Mouse (Mus musculus) splenic B cell, adult 2 months (primary cell): Measurements from ENCODE around the gene Fam72a.

Experiments used
- DNase-seq: peaks from one replicate; pipeline ENCODE4 v3.0.0-alpha.2; 2011; ENCODE audit warnings: low read depth, low spot score
- H3K27me3 ChIP-seq: 2 replicates; pipeline ENCODE4 v1.6.1; 2012; ENCODE audit warnings: mild to moderate bottlenecking, low read length, moderate library complexity, mixed read lengths; ENCODE audit not compliant: control insufficient read depth, poor library complexity, insufficient read depth, severe bottlenecking
- H3K36me3 ChIP-seq: 2 replicates; pipeline ENCODE4 v1.6.1; 2012; ENCODE audit warnings: mild to moderate bottlenecking, low read length, moderate library complexity, mixed read lengths; ENCODE audit not compliant: control insufficient read depth, poor library complexity, insufficient read depth, severe bottlenecking

Gene Fam72a

DNA sequence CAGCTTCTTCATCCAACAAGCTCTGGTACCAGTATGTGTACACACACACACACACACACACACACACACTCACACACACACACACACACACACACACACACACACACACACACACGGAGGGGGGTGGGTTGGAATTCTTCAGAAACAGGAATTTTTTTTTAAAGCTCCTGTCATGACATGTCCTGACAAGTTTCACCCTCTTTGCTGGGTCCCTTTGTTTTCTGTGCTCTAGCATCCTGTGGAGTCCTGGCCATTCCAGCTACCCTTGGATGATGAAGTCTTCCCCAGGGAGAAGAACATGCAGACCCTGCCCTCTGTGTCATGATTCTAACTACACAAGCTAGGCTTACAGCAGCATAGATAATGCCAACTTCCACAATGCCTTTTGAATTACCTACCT is 13.5 kb upstream of the Fam72a start:
- DNase-seq = no peak
- Histone ChIP-seq H3K36me3 (no peaks in the 10 kb centered on the region), H3K27me3 (no peaks in the 10 kb centered on the region)

DNA sequence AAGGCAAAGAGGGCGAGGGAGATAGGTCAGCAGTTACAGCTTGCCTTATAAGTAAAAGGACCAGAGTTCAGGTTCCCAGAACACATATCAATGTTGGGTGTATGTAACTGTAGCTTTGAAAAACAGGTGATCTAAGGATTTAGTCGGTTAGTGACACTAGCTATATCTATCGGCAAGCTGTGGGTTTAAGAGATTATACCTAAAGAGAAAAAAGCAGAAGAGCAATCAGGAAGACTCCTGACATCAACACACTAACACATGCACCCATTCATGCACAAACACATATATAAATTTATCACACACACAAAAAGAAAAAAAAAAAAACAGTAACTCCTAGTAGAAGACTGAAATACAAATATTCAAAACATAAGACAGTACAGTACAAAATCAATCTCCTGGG is 11.1 kb upstream of the Fam72a start:
- no peak for DNase-seq
- no peaks in the 10 kb centered on the region for H3K27me3 ChIP-seq
- H3K36me3 ChIP-seq = no peaks in the 10 kb centered on the region

DNA sequence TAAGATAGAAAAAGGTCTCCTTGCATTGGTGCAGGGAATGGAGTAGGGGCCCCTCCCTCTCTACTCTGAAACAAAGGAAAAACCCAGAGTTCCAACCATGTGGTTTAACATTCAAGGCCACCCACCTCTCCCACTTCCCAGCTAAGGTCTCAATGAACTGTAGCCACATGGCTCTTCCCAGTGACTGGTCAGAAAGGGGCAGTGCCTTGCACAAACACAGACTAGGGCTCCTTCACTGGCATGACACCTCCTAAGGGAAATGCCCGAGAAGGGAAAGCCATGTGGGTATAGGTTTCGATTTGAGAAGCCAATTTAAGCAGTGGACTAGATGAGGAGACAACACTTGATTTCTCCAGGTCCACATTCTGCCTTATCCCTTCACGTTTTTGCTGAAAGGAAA is 3.9 kb upstream of the Fam72a start:
- DNase-seq = no peak
- Histone ChIP-seq H3K36me3 (no peaks in the 10 kb centered on the region), H3K27me3 (no peaks in the 10 kb centered on the region)

- DNase-seq = peak; percentile 53
- no peaks in the 10 kb centered on the region for H3K36me3 ChIP-seq
These were observed 2.6 kb upstream of the Fam72a start for GRCm38 (mm10) chr1:131525101-131525585.

DNA sequence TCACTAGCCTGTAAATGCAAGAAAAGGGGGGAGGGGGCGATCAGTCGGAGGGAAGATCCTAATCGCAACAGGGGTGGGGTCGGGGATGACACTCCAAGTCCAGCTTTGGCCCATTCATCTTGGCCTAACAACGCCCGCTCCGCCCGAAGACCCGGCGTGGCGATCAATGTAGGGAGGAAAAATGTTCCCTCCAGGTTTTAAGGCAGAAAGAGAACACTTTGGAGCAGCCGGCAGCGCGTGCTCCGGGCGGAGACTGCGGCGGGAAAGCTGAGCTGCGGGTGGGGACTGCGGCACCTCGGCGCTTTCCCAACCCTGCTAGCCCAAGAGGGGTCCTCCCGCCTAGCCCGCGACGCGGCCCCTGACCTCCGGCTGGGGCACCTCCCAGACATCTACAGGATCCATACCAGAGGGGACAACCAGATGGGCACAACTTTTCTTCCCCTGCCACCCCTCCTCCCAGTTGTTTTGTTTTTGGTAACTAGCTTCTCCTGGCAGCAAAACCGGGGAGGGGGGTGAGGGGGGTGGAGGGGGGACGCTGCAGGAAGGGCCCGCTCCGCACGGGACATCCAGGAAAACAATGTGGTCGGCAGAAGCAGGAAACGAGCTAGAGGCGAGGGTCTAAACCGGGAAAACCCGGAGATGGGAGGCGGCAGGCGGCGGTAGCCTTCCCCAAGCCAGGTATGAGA is 2.0 kb upstream of the Fam72a start:
- Histone ChIP-seq H3K27me3 (no peaks in the 10 kb centered on the region), H3K36me3 (no peaks in the 10 kb centered on the region)
- peak; percentile 19 for DNase-seq

More at GRCm38 (mm10) chr1:131525101-131525585, 2.6 kb upstream of the Fam72a start:
- H3K27me3 ChIP-seq = no peaks in the 10 kb centered on the region

- no peaks in the 10 kb centered on the region for H3K36me3 ChIP-seq
- no peaks in the 10 kb centered on the region for H3K27me3 ChIP-seq
- DNase-seq = peak; percentile 54
These were observed 1.1 kb upstream of the Fam72a start for GRCm38 (mm10) chr1:131526371-131527270.

DNA sequence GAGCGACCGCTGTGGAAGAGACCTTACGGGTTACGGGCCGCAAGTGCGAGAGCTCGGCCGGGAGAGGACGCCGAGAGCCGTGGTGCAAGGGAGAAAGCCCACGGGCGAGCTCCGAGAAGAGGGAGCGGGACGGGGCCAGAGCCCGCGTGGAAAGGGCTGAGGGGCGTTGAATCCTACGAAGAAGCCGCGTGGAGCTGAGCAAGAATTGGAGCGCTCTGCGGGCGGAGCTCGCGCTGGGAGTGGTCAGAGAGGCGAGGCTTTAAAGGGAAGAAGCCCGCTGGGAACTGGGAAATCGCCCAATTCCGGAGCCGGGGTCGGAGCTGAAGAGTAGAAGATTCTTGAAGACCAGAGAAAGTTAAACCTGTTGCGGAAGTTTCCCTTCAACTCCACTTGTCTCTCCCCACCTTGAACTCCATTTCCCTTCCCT is 391 bp downstream of the Fam72a start:
- no peaks in the 10 kb centered on the region for H3K36me3 ChIP-seq
- DNase-seq = no peak
- H3K27me3 ChIP-seq = no peaks in the 10 kb centered on the region

GRCm38 (mm10) chr1:131528561-131529166 is 961 bp downstream of the Fam72a start:
- Histone ChIP-seq H3K27me3 (no peaks in the 10 kb centered on the region), H3K36me3 (no peaks in the 10 kb centered on the region)
- DNase-seq = peak; percentile 11

- no peaks in the 10 kb centered on the region for H3K27me3 ChIP-seq
- no peak for DNase-seq
These were observed 12.1 kb downstream of the Fam72a start for GRCm38 (mm10) chr1:131539771-131540170.

DNA sequence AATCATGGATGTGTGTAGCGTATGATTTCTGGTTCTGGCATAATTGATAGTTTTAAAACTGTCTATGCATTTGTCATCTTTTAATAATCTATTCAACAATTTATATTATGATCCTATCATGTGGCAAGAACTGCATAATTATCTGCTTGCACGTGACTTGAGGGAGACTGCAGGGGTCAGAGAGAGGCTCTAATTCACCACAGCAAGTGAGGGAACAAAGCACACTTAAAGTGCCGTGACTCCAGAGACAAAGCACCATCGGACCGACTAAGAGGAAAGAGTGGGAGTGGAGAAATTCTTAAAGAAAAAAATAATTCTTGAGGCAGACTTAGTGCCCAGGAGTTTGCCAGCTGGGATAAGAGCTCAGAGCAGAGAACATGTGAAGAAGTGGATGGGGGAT is 13.1 kb downstream of the Fam72a start:
- no peak for DNase-seq
- Histone ChIP-seq H3K27me3 (no peaks in the 10 kb centered on the region), H3K36me3 (no peaks in the 10 kb centered on the region)

More at GRCm38 (mm10) chr1:131539771-131540170, 12.1 kb downstream of the Fam72a start:
- H3K36me3 ChIP-seq = no peaks in the 10 kb centered on the region

DNA sequence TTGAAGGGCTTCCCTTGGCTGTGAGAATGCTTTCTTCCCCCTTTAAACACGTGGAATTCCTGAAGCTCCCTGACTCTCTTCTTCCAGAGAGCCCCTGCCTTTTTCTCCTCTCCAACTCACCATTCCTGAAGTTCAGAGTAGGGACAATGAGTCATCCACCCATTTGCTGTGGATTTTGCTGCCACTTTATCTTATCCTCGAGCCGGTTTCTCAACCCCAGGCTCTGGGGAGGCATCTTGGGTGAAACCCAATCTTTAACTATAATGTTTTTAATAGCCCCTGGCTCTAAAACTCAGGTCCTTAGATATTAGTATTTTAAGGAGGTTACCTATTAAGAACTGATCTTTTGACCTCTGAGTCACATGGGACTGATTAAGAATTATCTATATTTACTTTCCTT is 13.7 kb downstream of the Fam72a start:
- Histone ChIP-seq H3K27me3 (no peaks in the 10 kb centered on the region), H3K36me3 (no peaks in the 10 kb centered on the region)
- DNase-seq = no peak

DNA sequence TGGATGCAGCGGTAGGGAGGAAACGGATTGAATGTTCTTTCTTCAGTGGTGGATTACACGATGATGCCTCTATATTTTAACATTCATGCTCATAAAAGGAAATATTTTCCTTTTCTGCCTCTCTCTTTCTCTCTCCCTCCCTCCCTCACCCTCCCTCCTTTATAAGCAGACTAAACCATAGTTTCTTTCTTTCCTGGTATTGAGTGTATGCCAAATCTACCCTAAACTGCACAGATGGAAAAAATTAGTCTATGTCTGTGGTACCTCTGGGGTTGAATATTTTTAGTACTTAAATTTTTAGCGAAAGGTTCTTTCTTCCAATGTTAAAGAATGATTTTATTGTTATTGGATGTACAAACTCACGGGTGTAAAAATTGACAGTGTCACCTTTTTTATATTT is 14.2 kb downstream of the Fam72a start:
- H3K36me3 ChIP-seq = no peaks in the 10 kb centered on the region
- H3K27me3 ChIP-seq = no peaks in the 10 kb centered on the region
- no peak for DNase-seq

GRCm38 (mm10) chr1:131543886-131544565 is 16.3 kb downstream of the Fam72a start:
- Histone ChIP-seq H3K27me3 (no peaks in the 10 kb centered on the region), H3K36me3 (no peaks in the 10 kb centered on the region)
- no peak for DNase-seq

- no peak for DNase-seq
- Histone ChIP-seq H3K27me3 (no peaks in the 10 kb centered on the region), H3K36me3 (no peaks in the 10 kb centered on the region)
These were observed 19.3 kb downstream of the Fam72a start for GRCm38 (mm10) chr1:131546798-131547690.
